Mouse (Mus musculus): Measurements from ENCODE around the gene Gys2. TPM values are rescaled to one million over a fixed set of nuclear protein-coding genes. Genes with fewer than 3 reads are reported as not detected.

Gys2 gene
- total RNA-seq, 2 experiments from 2014 or later, result 0.12 to 0.28 TPM

DNA sequence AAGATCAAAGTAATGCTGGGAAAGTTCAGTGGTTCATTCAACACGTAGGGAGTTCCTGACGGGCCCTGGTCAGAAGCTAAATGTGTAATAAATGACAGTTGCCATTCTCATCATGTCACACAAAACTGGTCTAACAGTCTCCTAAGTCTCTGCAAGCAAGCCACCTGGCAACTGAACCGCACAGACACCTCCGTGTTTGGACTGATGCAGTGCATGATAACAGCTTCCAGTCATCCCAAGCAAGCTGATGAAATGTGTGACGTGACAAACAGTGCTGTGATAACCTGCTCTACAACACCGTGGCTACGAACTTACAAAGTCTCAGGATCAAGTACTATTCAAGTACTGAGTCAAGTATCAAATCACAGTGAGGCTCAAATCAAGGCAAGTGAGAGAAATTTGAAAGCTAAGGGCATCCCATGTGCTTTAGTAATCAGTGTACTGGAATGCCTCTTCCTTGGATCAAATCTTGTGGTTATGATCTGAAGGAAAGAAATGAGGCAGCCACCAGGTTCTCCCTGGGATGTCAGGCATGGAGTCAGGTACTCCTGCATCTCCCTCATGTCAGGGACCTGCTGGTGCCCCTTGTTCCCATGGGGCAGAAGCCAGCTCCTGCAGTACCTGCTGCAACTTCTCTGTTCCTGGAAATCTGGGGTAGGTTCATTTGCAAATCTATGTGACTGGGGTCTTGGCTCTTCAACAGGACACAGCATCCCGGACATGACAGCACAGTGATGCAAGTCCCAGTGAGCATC, 94.2 kb downstream of the Gys2 start:
- no peak for DNase-seq (ENCODE audit: low spot score in 2 of 2)

DNA sequence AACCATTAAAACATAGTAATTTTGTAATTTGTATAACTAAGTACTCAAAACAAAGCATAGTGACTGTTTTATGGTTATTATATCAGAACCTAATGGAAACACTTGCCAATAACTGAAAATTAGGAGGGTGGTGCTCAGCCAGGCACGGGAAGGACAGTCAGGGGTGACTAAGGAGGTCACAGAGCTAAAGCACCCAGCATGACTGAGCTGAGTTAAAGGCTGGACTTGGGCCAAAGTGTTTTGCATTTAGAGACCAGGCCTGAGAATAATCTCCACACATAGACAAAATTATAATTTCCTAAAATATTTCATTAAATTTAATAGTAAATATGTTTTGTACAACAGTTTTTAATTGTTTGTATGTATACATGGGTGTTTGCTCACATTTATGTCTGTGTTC, 95.8 kb downstream of the Gys2 start:
- no peak for DNase-seq (ENCODE audit: low spot score in 2 of 2)

Other genes with a start within 250 kb of the Gys2 start
- gene Iapp, start 174.7 kb downstream of the Gys2 start, total RNA-seq (2021), result not detected
- gene Slco1a5, start 150.1 kb downstream of the Gys2 start, total RNA-seq (2021), result not detected
- gene Pyroxd1, start 127.5 kb downstream of the Gys2 start, total RNA-seq (2021), result 10 to 100 TPM; 13.2 to 14.4 TPM
- gene Recql, start 86.0 kb downstream of the Gys2 start, total RNA-seq (2021), result 10 to 100 TPM; 22.9 to 28.0 TPM
- 10 to 100 TPM; 32.1 to 32.8 TPM for gene Golt1b, start 85.9 kb downstream of the Gys2 start, total RNA-seq (2021)
- gene Spx, start 59.7 kb downstream of the Gys2 start, total RNA-seq (2021), result 1 to 10 TPM in 1 of 2 experiments, under 1 TPM in 1; 0.94 to 2.0 TPM
- gene Ldhb, start 34.8 kb upstream of the Gys2 start, total RNA-seq (2021), result 100 to 1,000 TPM; 589 to 628 TPM
- 1 to 10 TPM; 1.6 to 2.2 TPM for gene Kcnj8, start 98.5 kb upstream of the Gys2 start, total RNA-seq (2021)
- gene Abcc9, start 229.2 kb upstream of the Gys2 start, total RNA-seq (2021), result 1 to 10 TPM; 2.9 to 3.2 TPM